Mouse (Mus musculus) spleen, postnatal 10 days (tissue): ENCODE data around the gene Skap1.

ENCODE experiments used
- DNase-seq, 2 experiments: peaks; one replicate each; pipeline ENCODE4 v3.0.0; 2021 to 2022; ENCODE audit warnings: low spot score in 2 of 2

Skap1 gene

DNA sequence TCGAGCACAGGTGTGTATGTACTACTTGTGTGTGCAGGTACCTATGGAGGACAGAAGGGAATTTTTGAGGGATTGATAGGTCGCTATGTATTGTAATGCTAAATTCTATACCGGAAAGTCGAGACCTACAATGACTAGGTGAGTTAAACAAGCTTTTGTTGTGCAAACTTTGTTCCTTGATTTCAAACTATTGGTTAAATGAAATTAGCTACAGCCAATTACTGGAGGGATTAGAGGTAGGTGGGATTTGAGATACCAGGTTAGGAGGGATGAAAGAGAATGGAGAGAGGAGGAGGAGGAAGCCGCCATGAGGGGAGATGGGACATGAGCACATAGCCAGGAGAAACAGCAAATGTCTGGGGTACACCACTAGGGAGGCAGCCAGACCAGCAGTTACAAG lies 315.9 kb downstream of the Skap1 start:
- no peak for DNase-seq

GRCm38 (mm10) chr11:96781425-96781824 lies 317.0 kb downstream of the Skap1 start:
- DNase-seq: no peak

- DNase-seq: peak; percentile 82 to 91
Measured at GRCm38 (mm10) chr11:96784847-96785246, 320.5 kb downstream of the Skap1 start.

DNA sequence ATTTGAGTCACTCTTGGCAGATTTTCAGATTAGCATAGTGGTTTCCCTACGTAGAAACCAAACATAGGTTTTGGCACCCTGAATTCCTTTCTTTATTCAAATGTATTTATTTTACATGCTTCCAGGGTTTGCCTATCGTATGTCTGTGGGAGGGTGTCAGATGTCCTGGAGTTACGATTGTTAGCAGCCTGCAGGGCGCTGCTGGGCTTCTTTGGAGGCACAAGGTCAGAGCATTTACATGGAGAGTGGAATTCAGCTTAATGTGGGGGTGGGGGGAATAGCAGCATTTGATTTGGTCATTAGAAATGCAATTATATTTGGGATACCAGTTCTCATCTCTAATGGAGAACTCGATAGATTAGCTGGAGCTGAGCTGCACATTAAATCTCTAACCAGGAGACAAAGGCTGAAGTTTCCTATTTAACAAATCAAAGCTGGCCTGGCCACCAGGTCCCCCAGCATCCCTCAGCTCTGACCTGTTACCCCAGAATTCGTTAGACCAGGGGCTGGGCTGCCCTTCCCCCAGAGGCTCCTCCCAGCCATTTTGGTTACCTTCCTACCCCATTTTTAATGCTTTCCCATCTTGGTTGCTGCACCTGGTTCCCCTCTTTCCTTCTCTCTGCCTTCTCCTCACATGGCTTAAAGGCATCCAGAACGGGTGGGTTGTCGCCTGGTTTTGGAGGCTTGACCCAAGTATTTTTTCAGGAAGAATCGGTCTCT lies 322.5 kb downstream of the Skap1 start:
- no peak for DNase-seq

DNA sequence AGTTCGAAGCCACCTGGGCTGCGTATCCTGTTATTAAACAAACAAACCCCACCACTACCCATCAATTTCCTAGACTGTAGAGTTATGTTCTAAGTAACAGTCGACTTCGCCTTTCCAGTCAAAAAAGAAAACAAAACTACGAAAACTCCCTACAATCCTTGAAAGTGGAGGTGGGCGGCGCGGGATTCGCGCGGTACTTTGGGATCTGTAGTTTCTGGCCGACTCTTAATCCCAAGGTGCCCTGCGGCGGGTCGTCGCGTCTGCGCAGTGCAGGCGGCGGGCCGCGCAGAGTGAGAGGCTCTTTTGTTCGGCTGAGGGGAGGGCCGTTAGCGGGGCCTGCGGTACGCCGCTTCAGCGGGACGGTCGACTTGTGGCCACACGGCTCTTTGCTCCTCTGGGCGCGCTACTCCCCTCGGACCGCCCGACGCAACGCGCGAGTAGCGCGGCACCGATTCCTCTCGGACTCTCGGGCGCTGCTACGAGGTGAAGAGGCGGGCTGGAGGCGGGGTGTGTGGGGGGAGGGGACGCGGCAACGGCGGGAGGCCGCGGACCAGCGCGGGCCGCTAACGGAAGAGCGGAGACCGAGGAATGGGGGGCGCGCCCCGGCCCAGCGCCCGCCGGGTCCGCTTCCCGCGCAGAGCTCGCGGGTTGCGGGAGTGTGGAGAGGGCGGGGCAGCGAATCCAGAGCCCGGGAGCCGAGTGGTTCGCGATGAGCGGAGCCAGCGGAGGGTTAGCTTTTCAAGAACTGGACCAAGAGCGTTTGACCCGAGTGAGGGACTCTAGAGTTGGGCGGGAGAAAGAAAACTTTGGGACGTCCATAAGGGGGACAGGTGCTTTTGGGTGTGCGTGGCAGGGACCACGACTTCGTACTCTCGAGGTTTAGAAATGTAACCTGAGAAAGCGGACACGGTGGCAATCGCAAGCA lies 324.7 kb downstream of the Skap1 start, which contains the start of gene Cbx1:
Gene Cbx1 (plus strand): TSS at position 257 of the 925 bp plus-strand sequence.
- DNase-seq: peak; percentile 90 to 92

DNA sequence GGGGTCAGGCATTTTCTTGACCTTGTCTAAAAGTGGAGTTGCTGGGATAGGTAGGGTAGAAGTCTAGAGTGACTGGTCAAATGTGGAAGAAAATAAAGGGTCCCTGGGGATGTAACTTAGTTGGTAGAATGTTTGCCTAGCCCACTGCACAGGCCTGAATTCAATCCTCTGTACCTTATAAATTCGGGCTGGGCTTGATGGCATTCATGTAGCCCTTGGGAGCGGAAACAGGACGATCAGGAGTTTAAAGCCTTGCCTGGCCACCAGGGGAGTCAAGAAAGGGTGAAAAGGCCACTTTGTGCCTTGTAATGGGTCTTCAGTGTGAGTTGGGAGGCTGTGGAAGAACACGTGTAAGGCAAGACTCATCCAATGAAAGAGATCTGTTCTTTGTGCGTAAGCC lies 325.6 kb downstream of the Skap1 start:
- no peak for DNase-seq

DNA sequence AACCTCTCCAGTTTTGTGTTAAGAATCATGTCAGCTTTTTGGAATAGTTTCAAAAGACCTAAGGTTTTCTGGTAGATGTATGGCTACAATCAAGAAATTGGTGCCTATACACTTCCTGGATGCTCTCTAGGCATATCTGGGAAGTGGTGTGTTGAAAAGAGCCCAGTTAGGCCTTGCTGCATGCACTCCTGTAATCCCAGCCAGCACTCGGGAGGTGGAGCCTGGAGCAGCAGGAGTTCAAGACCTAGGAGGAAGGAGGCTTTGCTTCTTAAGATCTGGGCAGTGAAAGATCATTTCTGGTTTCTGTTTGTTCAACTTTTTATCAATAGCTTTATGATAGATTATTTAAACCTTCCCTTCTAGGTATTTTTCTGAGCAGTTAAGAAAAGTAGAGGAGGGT lies 326.3 kb downstream of the Skap1 start:
- DNase-seq: no peak

DNA sequence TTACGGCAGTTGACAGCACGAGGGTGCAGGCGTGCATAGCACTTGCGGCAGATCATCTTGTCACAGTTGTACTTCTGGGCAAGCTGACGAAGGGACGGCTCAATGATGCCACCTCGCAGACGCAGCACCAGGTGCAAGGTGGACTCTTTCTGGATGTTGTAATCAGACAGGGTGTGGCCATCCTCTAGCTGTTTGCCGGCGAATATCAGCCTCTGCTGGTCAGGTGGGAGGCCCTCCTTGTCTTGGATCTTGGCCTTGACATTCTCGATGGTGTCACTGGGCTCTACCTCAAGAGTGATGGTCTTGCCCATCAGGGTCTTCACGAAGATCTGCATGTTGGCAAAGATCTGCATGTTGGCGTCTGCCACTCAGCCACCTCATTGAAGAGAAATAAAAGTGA lies 331.1 kb downstream of the Skap1 start:
- DNase-seq: no peak

GRCm38 (mm10) chr11:96796081-96796480 lies 331.7 kb downstream of the Skap1 start:
- no peak for DNase-seq

DNA sequence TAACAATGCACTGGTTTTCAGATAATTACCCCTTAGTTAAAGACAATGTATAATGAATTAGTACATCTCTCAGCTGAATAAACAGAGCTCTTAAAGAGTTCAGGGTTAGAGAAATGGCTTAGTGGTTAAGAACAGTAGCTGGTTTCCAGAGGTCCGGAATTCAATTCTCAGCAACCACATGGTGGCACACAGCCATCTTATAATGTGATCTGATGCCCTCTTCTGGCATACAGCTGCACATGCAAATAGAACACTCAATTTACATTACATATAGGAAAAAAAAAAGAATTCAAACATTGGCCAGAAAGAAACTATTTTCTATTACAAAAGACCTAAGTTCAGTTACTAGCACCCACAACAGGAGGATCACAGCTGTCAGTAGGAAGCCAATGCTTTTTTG lies 332.2 kb downstream of the Skap1 start:
- no peak for DNase-seq

- no peak for DNase-seq
Measured at GRCm38 (mm10) chr11:96799511-96799910, 335.1 kb downstream of the Skap1 start.

DNA sequence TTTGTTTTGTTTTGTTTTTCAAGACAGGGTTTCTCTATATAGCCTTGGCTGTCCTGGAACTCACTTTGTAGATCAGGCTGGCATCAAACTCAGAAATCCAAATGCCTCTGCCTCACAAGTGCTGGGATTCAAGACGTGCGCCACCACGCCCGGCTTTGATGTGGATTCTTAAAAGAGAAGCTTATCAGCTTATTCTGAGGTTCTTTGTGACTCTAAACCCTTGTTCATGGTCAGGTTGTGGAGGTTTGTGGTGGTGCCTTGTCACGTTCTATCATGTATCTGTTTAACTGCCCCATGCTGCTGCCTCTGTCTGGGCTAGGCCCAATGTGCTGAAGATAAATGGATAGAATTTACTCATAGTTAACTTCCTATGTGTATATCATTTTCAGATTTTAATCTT lies 341.2 kb downstream of the Skap1 start:
- DNase-seq: no peak

DNA sequence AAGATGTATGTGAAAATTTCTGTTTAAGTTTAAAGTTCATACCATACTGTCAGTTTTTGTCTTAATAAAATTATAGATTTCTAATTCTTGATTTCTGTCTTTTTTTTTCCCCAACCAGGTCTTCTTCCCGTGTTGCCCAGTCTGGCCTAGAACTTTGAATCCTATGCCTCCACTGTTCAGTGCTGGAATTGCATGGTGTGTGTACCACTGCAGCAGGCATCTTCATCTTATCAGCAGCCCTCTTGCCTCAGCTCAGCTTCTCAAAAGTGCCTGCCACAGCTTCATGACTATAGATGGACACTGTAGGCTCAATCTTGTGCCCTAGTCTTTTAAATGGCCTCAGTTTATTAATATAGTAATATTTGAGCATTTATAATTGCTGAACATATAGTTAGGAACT lies 343.7 kb downstream of the Skap1 start:
- DNase-seq: no peak
